Mouse (Mus musculus): ENCODE data around the gene Pla2g4a.

DNA sequence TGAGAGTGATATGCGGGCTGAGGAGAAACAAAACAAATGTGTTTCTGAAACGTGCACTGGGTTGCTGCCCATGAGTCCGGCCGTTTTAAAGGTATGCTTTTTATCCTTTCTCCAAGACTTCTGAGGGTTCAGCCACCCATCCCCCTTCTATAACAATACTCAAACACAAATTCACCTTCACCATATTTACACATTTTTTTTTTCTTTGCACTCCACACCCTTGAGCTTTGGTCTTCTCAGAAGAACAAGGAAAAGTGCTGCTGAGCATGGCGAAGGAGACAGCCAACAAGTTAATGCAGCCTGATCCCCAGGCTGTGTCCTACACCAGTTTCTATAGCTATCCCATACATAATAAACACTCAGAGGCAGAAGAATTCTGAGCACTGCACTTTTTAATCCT is 39.8 kb downstream of the Pla2g4a start:
- no peak for TF ChIP-seq TAL1 (IDR thresholded peaks at IDR 0.05; ENCODE audit: low read length)
- TF ChIP-seq GATA1 (IDR thresholded peaks at IDR 0.05; ENCODE audit: low read length), result no peak
